Mouse (Mus musculus) lung, postnatal 0 days (tissue): Measurements from ENCODE around the gene Rnf144b. TPM values are rescaled to one million over a fixed set of nuclear protein-coding genes. Genes with fewer than 3 reads are reported as not detected.

Source experiments
- ATAC-seq: fragments of 200-750 bp; cut with Nextera tagmentation; 2 replicates; pipeline ENCODE4 v1.8.0; 2017; ENCODE audit warnings: moderate library complexity
- DNase-seq: peaks from one replicate; pipeline ENCODE4 v3.0.0-alpha.2; 2016; ENCODE audit warnings: low spot score
- H3K27ac ChIP-seq: fragments of 300-500 bp; sonication (generic); 2 replicates; pipeline ENCODE4 v1.5.1; 2014; ENCODE audit warnings: antibody characterized with exemption, mild to moderate bottlenecking, low read length, mixed read lengths
- H3K27me3 ChIP-seq: fragments of 300-500 bp; sonication (generic); replicated peaks from 2 replicates; pipeline ENCODE4 v1.6.1; 2014; ENCODE audit warnings: low read length, mixed read lengths; ENCODE audit not compliant: insufficient read depth
- H3K36me3 ChIP-seq: fragments of 300-500 bp; sonication (generic); 2 replicates; pipeline ENCODE4 v1.6.1; 2014; ENCODE audit warnings: low read length, mixed read lengths; ENCODE audit not compliant: insufficient read depth
- H3K4me1 ChIP-seq: fragments of 300-500 bp; sonication (generic); 2 replicates; pipeline ENCODE4 v1.6.1; 2014; ENCODE audit warnings: antibody characterized with exemption, low read depth, low read length, mixed read lengths; ENCODE audit not compliant: insufficient read depth
- H3K4me2 ChIP-seq: fragments of 300-500 bp; sonication (generic); replicated peaks from 2 replicates; pipeline ENCODE4 v1.6.1; 2014; ENCODE audit warnings: low read depth, mild to moderate bottlenecking, low read length, moderate library complexity, mixed read lengths
- H3K4me3 ChIP-seq: fragments of 300-500 bp; sonication (generic); 2 replicates; pipeline ENCODE4 v1.5.1; 2014; ENCODE audit warnings: low read depth, low read length
- H3K9ac ChIP-seq: fragments of 300-500 bp; sonication (generic); replicated peaks from 2 replicates; pipeline ENCODE4 v1.6.1; 2014; ENCODE audit warnings: low read depth, mild to moderate bottlenecking
- H3K9me3 ChIP-seq: fragments of 300-500 bp; sonication (generic); 2 replicates; pipeline ENCODE4 v1.6.1; 2016; ENCODE audit warnings: low read length, mixed read lengths
- CTCF ChIP-seq: IDR thresholded peaks from 2 replicates; pipeline ENCODE4 v1.5.1; 2016; ENCODE audit warnings: antibody characterized with exemption, mild to moderate bottlenecking
- EP300 ChIP-seq: IDR thresholded peaks from 2 replicates; pipeline ENCODE4 v1.6.1; 2016; ENCODE audit warnings: antibody characterized with exemption, mild to moderate bottlenecking, control low read depth
- WGBS: fragments of 180-500 bp; shearing (Covaris S2); extraction: QIAGEN DNeasy Blood & Tissue Kit; methylation state at CpG from one replicate; pipeline ENCODE4 v1.1.7; 2014; 5-methylcytosine and 5-hydroxymethylcytosine counted together
- polyA plus RNA-seq: library from polyadenylated mRNA; unstranded; fragments of >200 nt; fragmentation: Nextera tagmentation; extraction: Ambion mirVana; gene quantifications from 2 replicates; pipeline ENCODE4 v1.2.1, GENCODE M21; 2015

Gene Rnf144b
- polyA plus RNA-seq, 1 experiment from 2014 or later = 3.2 TPM

DNA sequence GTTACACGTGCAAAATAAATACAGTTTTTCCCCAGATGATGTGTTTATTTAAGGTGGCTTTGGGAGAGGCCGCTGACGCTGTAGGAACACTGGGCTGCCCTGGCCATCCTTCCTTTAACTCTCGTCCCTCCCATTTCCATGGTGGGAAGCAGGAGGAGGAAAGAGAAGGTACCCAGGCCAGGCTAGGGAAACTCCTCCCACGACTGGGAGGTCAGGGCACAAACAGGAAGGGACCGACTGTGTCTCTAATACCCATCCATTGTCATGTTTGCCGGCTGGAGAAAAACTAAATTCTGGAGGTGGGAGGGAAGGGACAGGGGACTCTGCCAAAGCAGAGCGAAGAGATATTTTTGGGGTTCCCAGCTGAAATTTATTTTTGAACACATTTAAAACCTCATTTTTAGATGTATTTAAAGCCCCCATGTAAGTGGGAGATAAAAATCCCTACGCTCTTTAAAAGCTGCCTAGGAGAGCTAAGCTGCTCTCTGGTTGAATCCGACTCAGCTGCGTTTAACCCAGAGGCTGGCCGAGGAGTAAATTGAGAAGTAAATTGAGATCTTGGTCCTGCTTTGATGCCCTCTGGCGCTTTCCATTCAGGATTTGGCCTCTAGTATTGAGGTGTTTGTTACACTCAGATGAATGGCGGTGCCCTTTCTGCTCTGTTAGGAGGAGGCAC is 102.3 kb downstream of the Rnf144b start:
- no peaks in the 10 kb centered on the region for H3K36me3 ChIP-seq
- H3K9ac ChIP-seq = no peak overlapping the region
- no peak overlapping the region for H3K4me3 ChIP-seq
- peak overlapping the region; percentile 57 for H3K27ac ChIP-seq
- 32% methylated on average over 14 of the region's 14 CpGs for WGBS
- H3K4me1 ChIP-seq = peaks cover 7% of the 10 kb centered on the region; the same call in 1 of the 2 replicates
- H3K4me2 ChIP-seq = no peak overlapping the region
- ATAC-seq = peak; percentile 70
- peak; percentile 66 for DNase-seq
- H3K27me3 ChIP-seq = no peaks in the 10 kb centered on the region
- TF ChIP-seq EP300 = no peak
- no peak for TF ChIP-seq CTCF
- no peaks in the 10 kb centered on the region for H3K9me3 ChIP-seq

GRCm38 (mm10) chr13:47225324-47225697 is 102.9 kb downstream of the Rnf144b start:
- no peak overlapping the region for H3K9ac ChIP-seq
- H3K27me3 ChIP-seq = no peaks in the 10 kb centered on the region
- ATAC-seq (no peak), DNase-seq (no peak)
- H3K4me3 ChIP-seq = no peak overlapping the region
- H3K4me2 ChIP-seq = no peak overlapping the region
- H3K27ac ChIP-seq = peak overlapping the region; percentile 57
- peaks cover 7% of the 10 kb centered on the region; the same call in 1 of the 2 replicates for H3K4me1 ChIP-seq
- TF ChIP-seq CTCF = no peak
- no peak for TF ChIP-seq EP300
- 86% methylated on average over 3 of the region's 3 CpGs for WGBS
- H3K9me3 ChIP-seq = no peaks in the 10 kb centered on the region
- no peaks in the 10 kb centered on the region for H3K36me3 ChIP-seq

DNA sequence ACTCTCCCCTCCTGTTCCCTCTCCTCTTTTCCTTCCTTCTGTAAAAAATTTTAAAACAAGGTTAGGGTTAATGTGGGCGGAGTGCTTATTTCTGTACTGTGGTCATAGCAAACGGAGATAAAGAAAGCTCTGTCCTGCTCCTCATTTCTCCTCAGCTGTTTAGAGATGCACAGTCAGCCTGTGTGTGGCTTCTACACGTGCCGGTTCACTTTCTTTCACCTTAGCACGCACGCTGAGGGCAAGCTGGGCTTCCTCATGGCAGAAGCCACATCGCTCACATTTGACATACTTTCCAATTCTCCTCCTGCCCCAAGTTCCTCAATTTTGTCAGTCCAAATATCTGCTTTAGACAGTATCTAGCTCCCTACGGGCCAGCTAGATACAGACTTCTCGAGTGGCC is 103.3 kb downstream of the Rnf144b start:
- TF ChIP-seq CTCF = no peak
- TF ChIP-seq EP300 = no peak
- no peaks in the 10 kb centered on the region for H3K9me3 ChIP-seq
- no peaks in the 10 kb centered on the region for H3K36me3 ChIP-seq
- peaks cover 7% of the 10 kb centered on the region; the same call in 1 of the 2 replicates for H3K4me1 ChIP-seq
- H3K27ac ChIP-seq = no peak overlapping the region
- 78% methylated on average over 9 of the region's 9 CpGs for WGBS
- ATAC-seq = no peak
- no peak overlapping the region for H3K4me3 ChIP-seq
- no peaks in the 10 kb centered on the region for H3K27me3 ChIP-seq
- peak; percentile 44 for DNase-seq
- H3K9ac ChIP-seq = no peak overlapping the region
- no peak overlapping the region for H3K4me2 ChIP-seq

GRCm38 (mm10) chr13:47226521-47226920 is 104.1 kb downstream of the Rnf144b start:
- Histone ChIP-seq H3K9ac (no peak overlapping the region), H3K9me3 (no peaks in the 10 kb centered on the region), H3K4me3 (no peak overlapping the region), H3K27me3 (no peaks in the 10 kb centered on the region), H3K4me1 (peaks cover 7% of the 10 kb centered on the region; the same call in 1 of the 2 replicates), H3K36me3 (no peaks in the 10 kb centered on the region), H3K27ac (no peak overlapping the region), H3K4me2 (no peak overlapping the region)
- TF ChIP-seq CTCF (peak; percentile 34), EP300 (no peak)
- ATAC-seq = no peak
- 88% methylated on average over 5 of the region's 5 CpGs for WGBS
- no peak for DNase-seq

- no peaks in the 10 kb centered on the region for H3K27me3 ChIP-seq
- H3K4me1 ChIP-seq = peaks cover 7% of the 10 kb centered on the region; the same call in 1 of the 2 replicates
- TF ChIP-seq CTCF = no peak
- no peak for TF ChIP-seq EP300
- no peaks in the 10 kb centered on the region for H3K36me3 ChIP-seq
- ATAC-seq (no peak), DNase-seq (no peak)
- H3K4me3 ChIP-seq = no peak overlapping the region
- H3K9ac ChIP-seq = no peak overlapping the region
- WGBS = 87% methylated on average over 8 of the region's 8 CpGs
- H3K9me3 ChIP-seq = no peaks in the 10 kb centered on the region
- no peak overlapping the region for H3K4me2 ChIP-seq
- no peak overlapping the region for H3K27ac ChIP-seq
Measured at GRCm38 (mm10) chr13:47228201-47228600, 105.7 kb downstream of the Rnf144b start.

GRCm38 (mm10) chr13:47228626-47229190 is 106.3 kb downstream of the Rnf144b start:
- Histone ChIP-seq H3K4me2 (no peak overlapping the region), H3K36me3 (no peaks in the 10 kb centered on the region), H3K9me3 (no peaks in the 10 kb centered on the region), H3K4me1 (peaks cover 7% of the 10 kb centered on the region; the same call in 1 of the 2 replicates), H3K27me3 (no peaks in the 10 kb centered on the region), H3K9ac (no peak overlapping the region), H3K4me3 (no peak overlapping the region), H3K27ac (no peak overlapping the region)
- 54% methylated on average over 12 of the region's 12 CpGs for WGBS
- ATAC-seq (no peak), DNase-seq (no peak)
- TF ChIP-seq EP300 (no peak), CTCF (no peak)
